Mouse (Mus musculus) G1E (cell line): ENCODE measurements around the gene Gm45140.

ENCODE experiments used
- CTCF ChIP-seq: IDR thresholded peaks from 2 replicates; pipeline ENCODE4 v1.5.1; 2012; ENCODE audit warnings: low read depth, low read length, inconsistent platforms, mixed read lengths
- GATA1 ChIP-seq: IDR thresholded peaks from 2 replicates; pipeline ENCODE4 v1.6.1; 2012; ENCODE audit warnings: borderline replicate concordance, low read length, inconsistent platforms, mixed read lengths
- GATA2 ChIP-seq: IDR thresholded peaks from 2 replicates; pipeline ENCODE4 v1.6.1; 2012; ENCODE audit warnings: low read depth, low read length, inconsistent platforms, borderline replicate concordance
- POLR2AphosphoS5 ChIP-seq: IDR thresholded peaks from 2 replicates; pipeline ENCODE4 v1.6.1; 2012; ENCODE audit warnings: low read depth, low read length, inconsistent platforms; ENCODE audit not compliant: insufficient replicate concordance
- TAL1 ChIP-seq: conservative IDR thresholded peaks from 2 replicates; pipeline ENCODE4 v1.6.1; 2012; ENCODE audit warnings: low read depth, low read length, inconsistent platforms, mixed read lengths

DNA sequence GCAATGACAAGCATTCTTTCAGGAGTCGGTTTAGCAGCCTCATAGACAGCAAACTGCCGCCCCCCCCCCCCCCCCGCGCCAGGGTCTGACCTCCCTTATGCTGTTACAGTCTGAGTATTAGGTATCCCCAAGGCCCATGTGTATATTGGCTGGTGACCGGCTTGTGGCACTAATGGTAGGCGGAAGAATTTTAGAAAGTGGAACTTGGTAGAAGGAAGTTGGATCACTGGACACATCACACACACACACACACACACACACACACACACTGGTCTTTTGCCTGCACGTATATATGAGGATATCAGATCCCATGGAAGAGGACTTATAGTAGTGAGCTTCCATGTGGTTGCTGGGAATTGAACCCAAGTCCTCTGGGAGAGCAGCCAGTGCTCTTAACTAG lies 33.1 kb downstream of the Gm45140 start:
- TF ChIP-seq CTCF (no peak), GATA1 (no peak), GATA2 (no peak), TAL1 (no peak), POLR2AphosphoS5 (no peak)
